Mouse (Mus musculus) intestine, embryonic 16.5 days (tissue): ENCODE measurements at regions not wholly inside any gene's neighbourhood (a gene's known extent, or its start where the extent isn't known, plus 50 kb on each side); places are given as distances from the start of the nearest gene placed in this dataset.

Experiments
- ATAC-seq: fragments of 200-750 bp; cut with Nextera tagmentation; 2 replicates; pipeline ENCODE4 v1.8.0; 2017; ENCODE audit warnings: moderate TSS enrichment, moderate library complexity
- H3K27ac ChIP-seq: fragments of 300-500 bp; sonication (generic); 2 replicates; pipeline ENCODE4 v1.5.1; 2014; ENCODE audit warnings: mild to moderate bottlenecking, low read length
- H3K27me3 ChIP-seq: fragments of 300-500 bp; sonication (generic); replicated peaks from 2 replicates; pipeline ENCODE4 v1.6.1; 2014; ENCODE audit warnings: low read length, control low read depth, mixed read lengths; ENCODE audit not compliant: control insufficient read depth, insufficient read depth
- H3K36me3 ChIP-seq: fragments of 300-500 bp; sonication (generic); 2 replicates; pipeline ENCODE4 v1.6.1; 2014; ENCODE audit warnings: low read length, control low read depth; ENCODE audit not compliant: control insufficient read depth, insufficient read depth
- H3K4me1 ChIP-seq: fragments of 300-500 bp; sonication (generic); 2 replicates; pipeline ENCODE4 v1.6.1; 2014; ENCODE audit warnings: low read length, control low read depth, mixed read lengths; ENCODE audit not compliant: control insufficient read depth, insufficient read depth
- H3K4me2 ChIP-seq: fragments of 300-500 bp; sonication (generic); 2 replicates; pipeline ENCODE4 v1.6.1; 2014; ENCODE audit warnings: low read depth, low read length, control low read depth
- H3K4me3 ChIP-seq: fragments of 300-500 bp; sonication (generic); 2 replicates; pipeline ENCODE4 v1.5.1; 2014; ENCODE audit warnings: mild to moderate bottlenecking, low read length
- H3K9ac ChIP-seq: fragments of 300-500 bp; sonication (generic); 2 replicates; pipeline ENCODE4 v1.6.1; 2014; ENCODE audit warnings: low read depth, low read length
- H3K9me3 ChIP-seq: fragments of 300-500 bp; sonication (generic); 2 replicates; pipeline ENCODE4 v1.6.1; 2016; ENCODE audit warnings: low read length, control low read depth; ENCODE audit not compliant: control insufficient read depth
- WGBS: fragments of 180-500 bp; shearing (Covaris S2); extraction: QIAGEN DNeasy Blood & Tissue Kit; methylation state at CpG from one replicate; pipeline ENCODE4 v1.1.7; 2014; 5-methylcytosine and 5-hydroxymethylcytosine counted together

DNA sequence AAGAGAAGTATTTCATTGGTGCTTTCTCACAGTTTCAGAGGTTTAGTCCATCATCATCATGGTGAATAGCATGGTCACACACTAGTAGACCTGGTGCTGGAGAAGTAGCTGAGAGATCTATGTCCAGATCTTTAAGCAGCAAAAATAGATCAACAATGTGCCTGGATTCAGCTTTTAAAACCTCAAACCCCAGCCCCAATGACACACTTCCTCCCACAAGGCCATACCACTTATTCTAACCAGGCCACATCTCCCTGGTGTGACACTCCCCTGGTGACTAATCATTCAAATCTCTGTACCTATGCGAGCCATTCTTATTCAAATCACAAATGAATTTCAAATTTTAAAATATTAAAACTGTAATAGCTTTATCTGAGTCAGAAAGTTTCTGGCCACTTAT, 434.3 kb upstream of the Pik3r1 start:
- 84% methylated on average over 1 of the region's 1 CpGs for WGBS
- no peak overlapping the region for H3K27ac ChIP-seq

DNA sequence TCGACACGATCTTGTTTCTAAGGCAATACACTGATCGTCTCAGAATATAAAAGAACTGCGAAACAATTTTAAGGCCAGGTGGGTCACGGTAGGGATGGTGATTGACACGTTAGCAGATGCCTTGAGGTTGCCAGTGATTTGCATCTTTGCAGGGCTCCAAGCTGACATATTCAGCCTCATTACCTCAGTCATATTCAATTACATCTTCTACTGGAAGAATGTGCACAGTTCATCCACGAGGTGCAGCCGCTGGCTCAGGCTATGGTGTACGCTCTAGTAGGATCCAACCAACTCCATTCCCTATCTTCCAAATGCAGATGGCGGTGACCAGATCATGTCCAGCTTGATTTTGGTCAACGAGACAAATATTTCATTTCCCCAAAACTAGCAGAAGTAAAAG, 450.5 kb upstream of the Pik3r1 start:
- no peak overlapping the region for H3K27ac ChIP-seq
- H3K9me3 ChIP-seq, result no peaks in the 10 kb centered on the region
- 92% methylated on average over 11 of the region's 11 CpGs for WGBS
- H3K27me3 ChIP-seq, result no peaks in the 10 kb centered on the region
- no peak overlapping the region for H3K9ac ChIP-seq
- H3K36me3 ChIP-seq, result no peaks in the 10 kb centered on the region
- no peak overlapping the region for H3K4me3 ChIP-seq
- ATAC-seq, result no peak
- no peak overlapping the region for H3K4me2 ChIP-seq
- no peaks in the 10 kb centered on the region for H3K4me1 ChIP-seq

More for the DNA sequence above, 434.3 kb upstream of the Pik3r1 start:
- no peak overlapping the region for H3K4me3 ChIP-seq
- no peak overlapping the region for H3K4me2 ChIP-seq
- H3K9me3 ChIP-seq, result no peaks in the 10 kb centered on the region
- no peak for ATAC-seq
- no peaks in the 10 kb centered on the region for H3K36me3 ChIP-seq
- H3K9ac ChIP-seq, result no peak overlapping the region
- H3K4me1 ChIP-seq, result no peaks in the 10 kb centered on the region
- no peaks in the 10 kb centered on the region for H3K27me3 ChIP-seq

DNA sequence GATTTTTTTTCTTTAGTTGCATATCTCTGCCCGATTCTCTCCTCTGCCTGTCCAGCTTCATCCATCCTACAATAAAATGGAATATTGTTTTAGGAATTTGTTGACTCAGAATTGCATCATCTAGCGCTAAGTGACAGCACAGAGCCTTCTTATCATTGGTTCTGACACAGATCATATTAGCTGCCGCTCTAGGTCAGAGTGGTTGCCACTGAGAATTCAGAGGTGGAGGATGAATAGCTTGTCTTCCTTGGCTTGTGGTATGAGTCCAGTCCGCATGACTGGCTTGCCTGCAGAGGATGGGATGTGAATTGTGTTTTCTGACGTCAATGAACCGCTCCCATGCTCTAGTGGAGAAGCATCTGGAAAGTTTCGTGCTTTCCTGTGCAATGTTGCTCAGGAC, 462.3 kb upstream of the Cd180 start:
- Histone ChIP-seq H3K9me3 (no peaks in the 10 kb centered on the region), H3K4me2 (no peak overlapping the region), H3K27ac (no peak overlapping the region), H3K36me3 (no peaks in the 10 kb centered on the region), H3K9ac (no peak overlapping the region), H3K4me3 (no peak overlapping the region), H3K4me1 (no peaks in the 10 kb centered on the region), H3K27me3 (no peaks in the 10 kb centered on the region)
- ATAC-seq, result no peak
- 75% methylated on average over 7 of the region's 7 CpGs for WGBS

DNA sequence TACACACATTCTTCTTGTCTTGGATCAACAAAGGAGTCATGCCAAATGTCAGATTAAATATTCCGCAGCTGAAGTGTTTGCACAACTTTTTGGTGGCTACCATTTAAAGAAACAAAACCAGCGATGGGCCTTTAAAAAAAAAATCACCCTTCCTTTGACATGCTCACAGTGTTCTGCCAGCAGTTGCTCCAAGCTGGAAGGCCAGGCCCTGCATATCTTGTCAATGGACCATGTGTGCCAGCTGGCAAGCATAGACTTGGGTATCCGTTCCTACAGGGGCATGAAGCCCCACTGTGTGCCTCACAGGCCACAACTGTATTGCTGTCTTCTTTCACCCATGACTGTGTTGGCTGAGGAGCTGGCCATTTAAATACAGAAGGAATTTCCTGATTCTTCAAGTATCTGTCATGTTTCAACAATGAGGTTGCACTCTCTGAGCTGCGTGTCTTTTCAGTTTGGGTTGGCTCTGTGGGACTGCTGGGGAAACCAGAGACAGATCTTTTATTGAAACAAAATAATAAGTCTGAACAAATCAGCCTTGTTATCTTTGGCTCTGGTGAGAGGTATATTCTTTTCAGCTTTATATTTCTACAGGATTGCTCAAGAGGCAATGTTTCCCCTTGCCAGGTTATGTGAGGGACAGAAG, 460.9 kb upstream of the Cd180 start:
- WGBS, result 68% methylated on average over 4 of the region's 4 CpGs
- no peaks in the 10 kb centered on the region for H3K36me3 ChIP-seq
- no peak overlapping the region for H3K9ac ChIP-seq
- no peak overlapping the region for H3K4me2 ChIP-seq
- H3K4me1 ChIP-seq, result no peaks in the 10 kb centered on the region
- no peaks in the 10 kb centered on the region for H3K9me3 ChIP-seq
- no peaks in the 10 kb centered on the region for H3K27me3 ChIP-seq
- H3K4me3 ChIP-seq, result no peak overlapping the region
- ATAC-seq, result no peak
- H3K27ac ChIP-seq, result no peak overlapping the region

DNA sequence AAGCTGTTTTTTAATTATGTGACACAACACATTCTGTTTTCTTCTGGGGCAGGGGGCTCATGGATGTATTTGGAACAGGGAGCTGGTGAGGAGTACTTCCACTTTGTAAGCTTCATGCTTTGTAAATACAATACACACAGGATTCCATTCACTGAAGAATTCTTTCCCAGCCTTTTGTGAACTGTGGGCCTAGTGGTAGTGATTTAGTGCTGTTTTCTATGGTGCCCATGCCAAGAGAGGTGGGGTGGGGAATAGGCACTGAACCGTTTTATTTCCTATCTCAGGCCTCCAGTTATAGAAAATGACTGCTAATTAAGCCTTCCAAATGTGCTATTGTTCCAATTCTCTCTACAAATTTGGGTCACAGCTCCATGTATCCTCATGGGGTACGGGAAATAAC, 442.5 kb upstream of the Cd180 start:
- Histone ChIP-seq H3K4me2 (no peak overlapping the region), H3K9ac (no peak overlapping the region), H3K27me3 (no peaks in the 10 kb centered on the region), H3K4me1 (no peaks in the 10 kb centered on the region), H3K36me3 (no peaks in the 10 kb centered on the region), H3K9me3 (no peaks in the 10 kb centered on the region), H3K27ac (no peak overlapping the region), H3K4me3 (no peak overlapping the region)
- 90% methylated on average over 2 of the region's 2 CpGs for WGBS
- ATAC-seq, result no peak

DNA sequence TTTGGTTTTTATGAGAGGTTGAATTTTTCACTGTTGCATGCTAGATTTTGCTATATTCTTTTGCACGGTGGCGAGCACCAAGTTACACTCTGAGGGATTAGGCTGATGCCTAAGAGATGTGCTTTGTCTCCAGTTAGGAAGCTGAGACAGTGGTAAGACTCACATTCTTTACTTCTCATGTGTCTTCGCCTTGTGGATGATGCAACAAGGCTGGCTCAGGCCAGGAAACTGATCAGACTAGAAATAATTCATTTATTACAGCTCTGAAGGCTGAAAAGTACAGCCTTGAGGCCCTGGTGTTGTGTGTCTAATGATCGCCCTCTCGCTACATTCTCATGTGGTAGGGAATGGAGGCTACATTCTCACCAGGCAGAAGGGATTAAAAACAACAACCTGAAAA, 441.6 kb upstream of the Cd180 start:
- WGBS, result 92% methylated on average over 5 of the region's 5 CpGs
- no peak for ATAC-seq
- H3K4me3 ChIP-seq, result no peak overlapping the region
- H3K9ac ChIP-seq, result no peak overlapping the region
- H3K36me3 ChIP-seq, result no peaks in the 10 kb centered on the region
- H3K4me2 ChIP-seq, result no peak overlapping the region
- H3K4me1 ChIP-seq, result no peaks in the 10 kb centered on the region
- H3K27me3 ChIP-seq, result no peaks in the 10 kb centered on the region
- H3K9me3 ChIP-seq, result no peaks in the 10 kb centered on the region
- no peak overlapping the region for H3K27ac ChIP-seq

DNA sequence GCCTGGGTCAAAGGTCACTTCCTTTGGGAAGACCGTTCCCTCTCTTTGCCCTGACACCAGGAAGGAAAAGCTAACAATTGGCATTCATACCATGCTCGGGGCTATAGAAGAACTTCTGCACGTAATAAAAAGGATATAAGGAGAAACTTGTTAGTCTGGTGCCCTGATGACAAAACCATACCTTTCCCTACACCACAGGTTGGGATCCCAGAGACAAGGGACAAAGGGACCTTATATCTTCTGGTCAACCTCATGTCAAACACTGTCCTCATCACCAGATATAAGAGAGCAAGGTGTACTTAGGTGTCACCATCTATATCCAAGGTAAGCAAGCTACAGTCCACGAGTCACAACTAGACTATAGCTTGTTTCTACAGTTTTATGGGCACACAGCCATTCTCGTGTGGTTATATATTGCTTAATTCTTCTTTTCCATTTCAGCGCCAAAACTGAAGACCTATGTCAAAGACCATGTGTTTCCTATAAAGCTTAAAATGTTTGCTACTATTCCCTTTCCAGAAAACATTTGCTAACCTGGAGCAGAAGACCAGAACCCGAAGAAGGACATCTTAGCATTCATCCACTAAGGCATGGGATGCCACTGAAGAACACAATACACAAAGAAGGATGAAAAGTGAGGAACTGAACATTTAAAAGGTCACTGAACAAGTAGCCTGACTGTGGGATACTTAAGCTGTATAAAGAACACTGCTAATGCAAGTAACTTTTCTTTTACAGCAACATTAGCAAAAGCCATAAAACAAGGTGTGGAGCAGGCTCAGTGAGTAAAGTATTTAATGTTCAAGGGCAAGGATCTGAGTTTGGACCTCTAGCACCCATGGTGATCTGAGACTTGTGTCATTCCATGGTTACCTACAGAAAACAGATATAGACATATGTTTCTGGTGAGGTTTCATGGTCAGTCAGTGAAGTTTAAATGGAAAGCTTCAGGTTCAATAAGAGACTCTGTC, 437.7 kb upstream of the Cd180 start:
- no peaks in the 10 kb centered on the region for H3K4me1 ChIP-seq
- WGBS, result 71% methylated on average over 7 of the region's 7 CpGs
- no peaks in the 10 kb centered on the region for H3K27me3 ChIP-seq
- H3K4me3 ChIP-seq, result no peak overlapping the region
- no peak overlapping the region for H3K9ac ChIP-seq
- H3K4me2 ChIP-seq, result no peak overlapping the region
- no peaks in the 10 kb centered on the region for H3K9me3 ChIP-seq
- no peak overlapping the region for H3K27ac ChIP-seq
- H3K36me3 ChIP-seq, result no peaks in the 10 kb centered on the region
- ATAC-seq, result peak; percentile 50; the same call in 1 of the 2 replicates

DNA sequence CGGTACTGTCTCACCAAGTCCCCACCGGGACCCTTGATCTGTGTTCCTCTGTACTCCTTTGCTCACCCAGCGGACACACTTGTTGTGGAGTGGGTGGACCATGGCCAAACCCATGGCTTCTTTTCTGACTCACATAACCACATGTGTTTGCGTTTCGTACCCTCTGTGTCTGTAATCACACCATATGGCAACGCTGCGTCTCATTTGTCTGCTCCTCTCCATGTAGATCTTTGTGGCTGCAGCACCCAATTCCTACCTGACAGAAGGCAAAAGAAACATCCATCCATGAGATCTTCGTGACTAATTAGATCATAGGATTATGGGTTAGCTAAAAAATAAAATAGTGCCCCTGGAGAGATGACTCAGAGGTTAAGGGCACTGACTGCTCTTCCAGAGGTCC, 435.2 kb upstream of the Cd180 start:
- WGBS, result 94% methylated on average over 8 of the region's 8 CpGs
- Histone ChIP-seq H3K9me3 (no peaks in the 10 kb centered on the region), H3K9ac (no peak overlapping the region), H3K4me2 (no peak overlapping the region), H3K36me3 (no peaks in the 10 kb centered on the region), H3K4me3 (no peak overlapping the region), H3K4me1 (no peaks in the 10 kb centered on the region), H3K27me3 (no peaks in the 10 kb centered on the region), H3K27ac (no peak overlapping the region)
- ATAC-seq, result no peak

DNA sequence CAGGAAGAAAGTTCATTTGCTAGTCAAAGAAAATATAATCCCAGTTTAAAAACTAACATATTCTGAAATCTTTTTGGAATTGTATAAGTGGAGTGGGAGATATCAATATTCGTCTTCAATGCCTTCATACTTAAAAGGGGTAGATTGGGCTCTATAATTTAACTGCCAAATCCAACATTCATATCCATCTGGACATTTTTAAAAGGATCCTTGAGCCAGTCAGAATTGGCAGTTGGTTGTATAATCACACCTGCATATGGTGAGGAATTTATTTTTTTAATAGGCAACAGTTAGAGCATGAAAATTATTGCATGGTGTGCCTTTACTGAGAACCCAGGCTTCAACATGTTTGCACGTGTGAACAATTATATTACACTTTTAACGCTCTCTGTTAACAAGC, 419.5 kb upstream of the Cd180 start:
- Histone ChIP-seq H3K27me3 (no peaks in the 10 kb centered on the region), H3K36me3 (no peaks in the 10 kb centered on the region), H3K4me1 (no peaks in the 10 kb centered on the region), H3K27ac (no peak overlapping the region), H3K4me3 (no peak overlapping the region), H3K4me2 (no peak overlapping the region), H3K9ac (no peak overlapping the region), H3K9me3 (no peaks in the 10 kb centered on the region)
- WGBS, result 84% methylated on average over 3 of the region's 3 CpGs
- no peak for ATAC-seq
